Mouse (Mus musculus): ENCODE results near the gene Gm572.

Gene Gm572

GRCm38 (mm10) chr4:148643291-148644156 lies at the start of gene Gm572:
Gm572 (plus strand) TSS chr4:148643317.
- in situ Hi-C loops (cut with MseI, MboI), result no loop called here

- in situ Hi-C loops (cut with MseI, MboI), result no loop called here
Measured at GRCm38 (mm10) chr4:148593996-148594395, 49.1 kb upstream of the Gm572 start.

GRCm38 (mm10) chr4:148595916-148596315 lies 47.2 kb upstream of the Gm572 start:
- in situ Hi-C loops (cut with MseI, MboI), result no loop called here

DNA sequence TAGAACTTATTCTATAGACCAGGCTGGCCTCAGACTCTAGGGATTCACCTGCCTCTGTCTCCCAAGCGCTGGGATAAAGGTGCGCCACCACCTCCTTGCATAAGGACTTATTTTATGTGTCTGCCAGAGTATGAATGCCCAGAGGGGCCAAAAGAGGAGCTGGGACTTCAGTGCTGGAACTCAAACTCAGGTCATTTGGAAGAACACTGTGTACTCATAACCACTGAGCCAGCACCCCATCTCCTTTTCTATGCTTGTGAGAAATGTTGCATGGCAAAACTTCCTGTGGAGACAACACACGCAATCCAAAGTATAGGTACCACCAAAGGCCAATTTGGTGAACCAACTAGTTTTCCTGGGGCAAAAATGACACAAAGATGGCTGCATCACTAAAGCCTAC lies 46.4 kb upstream of the Gm572 start:
- in situ Hi-C loops (cut with MseI, MboI), result no loop called here

DNA sequence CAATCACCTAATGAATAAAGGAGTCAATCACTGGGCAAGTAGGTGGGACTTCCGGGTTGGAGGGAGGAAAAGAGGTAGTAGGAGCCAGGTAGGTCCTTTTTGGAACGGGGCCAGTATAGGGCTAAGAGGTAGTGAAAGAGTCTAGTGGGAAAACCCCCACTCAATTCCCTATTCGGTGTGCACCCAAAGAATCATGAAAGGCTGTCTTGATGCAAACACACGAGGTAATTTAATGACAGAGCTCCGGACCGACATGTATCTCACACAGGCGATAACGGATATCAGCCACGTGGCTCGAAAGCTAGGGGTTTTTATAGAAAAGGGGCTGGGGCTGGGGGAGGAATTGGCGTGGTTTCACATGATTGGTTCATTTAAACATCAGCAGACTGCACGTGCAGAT lies 44.3 kb upstream of the Gm572 start:
- in situ Hi-C loops (cut with MseI, MboI), result no loop called here

DNA sequence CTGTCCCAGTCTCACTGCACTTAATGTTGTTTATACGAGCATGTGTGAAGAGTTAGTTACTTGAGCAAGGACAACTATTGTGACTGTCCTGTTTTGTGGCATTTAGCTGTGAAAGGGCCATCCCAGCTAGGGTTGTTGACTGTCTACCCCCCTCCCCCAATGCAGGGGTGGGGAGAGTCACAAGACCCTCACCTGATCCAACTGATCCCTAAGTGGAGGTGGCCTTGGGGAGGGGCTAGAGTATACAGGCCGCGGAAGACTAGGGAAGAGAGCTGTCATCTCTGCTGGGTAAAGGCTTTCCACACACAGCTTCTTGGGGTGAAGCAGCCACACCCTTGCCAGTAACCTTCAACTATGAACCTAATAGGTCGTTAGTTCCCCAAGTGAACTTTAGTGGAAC lies 42.8 kb upstream of the Gm572 start:
- in situ Hi-C loops (cut with MseI, MboI), result no loop called here

DNA sequence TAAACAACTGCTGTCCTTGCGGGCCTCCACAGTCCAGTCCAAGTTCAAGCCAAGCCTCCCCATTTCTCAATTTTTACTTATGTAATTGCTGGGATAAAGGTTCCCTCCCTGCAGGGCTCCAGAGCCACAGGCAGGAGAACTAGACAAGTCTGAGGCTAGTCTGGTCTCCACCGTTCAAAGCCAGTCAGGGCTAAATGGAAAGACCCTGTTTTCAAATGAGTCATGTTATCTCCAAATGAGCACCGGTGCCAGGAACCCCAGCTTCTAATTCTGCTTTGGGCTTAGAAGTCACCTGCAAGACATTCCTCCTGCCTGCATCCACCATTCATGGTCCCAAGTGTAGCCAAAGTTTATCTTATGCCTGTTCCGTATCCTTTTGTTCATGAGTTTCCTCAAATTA lies 41.2 kb upstream of the Gm572 start:
- in situ Hi-C loops (cut with MseI, MboI), result no loop called here

GRCm38 (mm10) chr4:148602357-148603120 lies 40.6 kb upstream of the Gm572 start, which contains the start of gene Masp2:
Masp2 (plus strand) TSS chr4:148602554.
- in situ Hi-C loops (cut with MseI, MboI), result no loop called here

DNA sequence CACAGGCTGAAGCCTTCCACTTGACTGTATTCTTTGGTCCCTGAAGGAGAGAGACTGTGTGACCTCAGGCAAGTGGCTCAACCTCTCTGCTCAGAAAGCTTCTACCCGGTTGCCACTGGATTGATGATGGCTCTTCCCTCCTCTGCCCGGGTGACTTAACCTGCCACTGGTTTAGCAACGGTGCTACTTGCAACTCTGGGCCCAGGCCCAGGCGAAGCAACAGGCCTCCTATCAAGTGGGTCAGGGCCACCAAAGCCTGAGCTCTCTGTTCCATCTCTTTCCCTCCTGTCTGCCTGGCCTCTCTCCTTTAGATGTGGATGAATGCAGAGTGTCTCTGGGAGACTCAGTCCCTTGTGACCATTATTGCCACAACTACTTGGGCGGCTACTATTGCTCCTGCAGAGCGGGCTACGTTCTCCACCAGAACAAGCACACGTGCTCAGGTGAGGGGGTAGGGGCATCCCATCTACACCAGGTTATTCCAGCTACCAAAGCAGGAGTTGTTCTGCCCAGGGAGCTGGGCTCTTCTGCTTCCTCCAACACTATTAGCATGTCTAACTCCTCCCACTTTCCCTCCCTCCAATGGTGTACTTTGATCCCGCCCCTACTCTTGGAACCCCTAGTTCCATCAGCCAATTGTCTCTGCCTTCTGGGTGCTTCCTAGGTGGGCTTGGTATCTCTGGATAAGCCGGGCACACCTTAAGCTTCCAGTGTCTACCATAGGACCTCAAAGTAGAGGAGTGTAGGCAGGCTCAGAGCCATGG lies 39.6 kb upstream of the Gm572 start:
- in situ Hi-C loops (cut with MseI, MboI), result no loop called here

GRCm38 (mm10) chr4:148604141-148604540 lies 39.0 kb upstream of the Gm572 start:
- in situ Hi-C loops (cut with MseI, MboI), result no loop called here

DNA sequence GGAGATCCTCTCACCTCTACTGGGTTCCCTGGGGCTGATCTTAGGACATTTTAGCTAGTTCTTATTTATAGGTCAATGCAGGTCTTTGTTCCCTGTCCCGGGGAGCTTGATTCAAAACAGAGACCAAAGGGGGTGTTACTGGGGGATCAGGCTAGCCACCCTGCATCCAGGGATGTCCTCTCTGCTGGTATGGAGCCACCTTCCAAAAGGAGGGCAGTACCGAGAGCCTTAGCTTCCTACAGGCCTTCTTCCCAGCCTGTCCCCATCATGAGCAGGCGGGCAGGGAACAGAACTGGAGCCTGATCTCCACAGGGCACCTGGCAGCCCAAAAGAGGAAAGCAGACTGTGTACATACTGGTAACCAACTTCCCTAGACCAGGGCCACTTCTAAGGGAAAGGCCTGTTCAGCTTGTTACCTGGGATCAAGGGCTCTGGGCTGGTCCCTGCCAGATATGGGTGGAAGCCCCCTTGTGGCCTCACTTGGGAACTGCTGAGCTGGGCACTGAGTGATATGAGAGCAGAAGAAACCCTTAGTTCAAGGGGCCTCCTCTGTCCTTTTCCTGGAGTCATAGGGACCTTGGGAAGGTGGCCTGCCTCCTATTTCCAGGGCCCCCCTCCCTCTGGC lies 38.5 kb upstream of the Gm572 start:
- in situ Hi-C loops (cut with MseI, MboI), result no loop called here

- in situ Hi-C loops (cut with MseI, MboI), result no loop called here
Measured at GRCm38 (mm10) chr4:148607758-148608157, 35.4 kb upstream of the Gm572 start.

- in situ Hi-C loops (cut with MseI, MboI), result no loop called here
Measured at GRCm38 (mm10) chr4:148609805-148610204, 33.3 kb upstream of the Gm572 start.

GRCm38 (mm10) chr4:148610631-148611364 lies 32.3 kb upstream of the Gm572 start:
- in situ Hi-C loops (cut with MseI, MboI), result no loop called here

DNA sequence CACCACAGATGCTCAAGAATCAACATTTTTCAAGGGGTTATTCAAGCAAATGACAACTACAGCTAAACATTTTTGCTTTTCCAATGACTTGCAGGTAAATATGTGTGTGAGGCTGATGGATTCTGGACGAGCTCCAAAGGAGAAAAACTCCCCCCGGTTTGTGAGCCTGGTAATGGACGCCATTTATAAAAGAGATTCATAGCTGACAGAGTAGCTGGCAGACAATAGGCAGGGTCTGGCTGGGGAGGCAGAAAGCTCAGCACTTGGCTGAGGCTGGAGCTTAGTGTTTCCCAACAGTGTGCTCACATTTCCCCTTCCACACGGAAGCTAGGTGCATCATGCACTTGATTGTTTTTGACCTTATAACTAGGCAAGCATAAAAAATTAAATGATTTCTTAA lies 30.6 kb upstream of the Gm572 start:
- in situ Hi-C loops (cut with MseI, MboI), result no loop called here

DNA sequence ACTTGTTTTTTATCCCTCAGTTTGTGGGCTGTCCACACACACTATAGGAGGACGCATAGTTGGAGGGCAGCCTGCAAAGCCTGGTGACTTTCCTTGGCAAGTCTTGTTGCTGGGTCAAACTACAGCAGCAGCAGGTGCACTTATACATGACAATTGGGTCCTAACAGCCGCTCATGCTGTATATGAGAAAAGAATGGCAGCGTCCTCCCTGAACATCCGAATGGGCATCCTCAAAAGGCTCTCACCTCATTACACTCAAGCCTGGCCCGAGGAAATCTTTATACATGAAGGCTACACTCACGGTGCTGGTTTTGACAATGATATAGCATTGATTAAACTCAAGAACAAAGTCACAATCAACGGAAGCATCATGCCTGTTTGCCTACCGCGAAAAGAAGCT lies 29.4 kb upstream of the Gm572 start:
- in situ Hi-C loops (cut with MseI, MboI), result no loop called here

DNA sequence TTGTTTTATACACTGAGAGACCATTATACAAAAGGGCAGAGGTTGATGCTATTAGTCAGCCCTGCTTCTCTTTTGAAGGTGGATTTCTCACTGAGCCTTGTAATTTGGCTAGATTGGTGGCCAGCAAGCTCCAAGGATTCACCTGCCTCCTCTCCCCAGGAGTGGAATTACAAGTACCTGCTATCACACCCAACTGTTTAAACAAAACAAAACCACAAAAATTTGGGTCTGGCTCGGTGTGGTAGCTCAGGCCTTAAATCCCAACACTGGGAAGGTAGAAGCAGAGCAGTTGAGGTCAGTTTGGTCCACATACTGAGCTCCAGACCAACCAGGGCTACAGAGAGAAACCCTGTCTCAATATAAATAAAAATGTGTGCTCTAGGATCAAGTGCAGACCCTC lies 23.3 kb upstream of the Gm572 start:
- in situ Hi-C loops (cut with MseI, MboI), result no loop called here

GRCm38 (mm10) chr4:148620718-148621117 lies 22.4 kb upstream of the Gm572 start:
- in situ Hi-C loops (cut with MseI, MboI), result no loop called here

DNA sequence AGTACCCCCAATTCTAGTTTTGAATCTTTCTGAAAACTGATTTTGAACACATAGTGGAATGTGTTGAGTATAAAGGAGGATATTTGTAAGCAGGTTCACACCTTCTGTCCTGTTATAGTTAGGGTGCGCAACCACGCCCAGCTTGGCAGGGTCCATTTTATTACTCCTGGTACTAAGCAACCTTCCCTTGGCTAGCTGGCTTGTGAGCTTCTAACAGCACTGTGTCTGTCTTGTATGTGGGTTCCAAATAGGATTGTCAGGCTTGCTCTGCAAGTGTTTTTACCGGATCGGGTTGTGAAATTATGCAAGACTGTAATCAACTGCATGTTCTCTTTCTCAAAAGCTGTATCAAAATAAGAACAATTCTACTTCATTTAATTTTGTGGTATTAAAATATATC lies 20.6 kb upstream of the Gm572 start:
- in situ Hi-C loops (cut with MseI, MboI), result no loop called here

DNA sequence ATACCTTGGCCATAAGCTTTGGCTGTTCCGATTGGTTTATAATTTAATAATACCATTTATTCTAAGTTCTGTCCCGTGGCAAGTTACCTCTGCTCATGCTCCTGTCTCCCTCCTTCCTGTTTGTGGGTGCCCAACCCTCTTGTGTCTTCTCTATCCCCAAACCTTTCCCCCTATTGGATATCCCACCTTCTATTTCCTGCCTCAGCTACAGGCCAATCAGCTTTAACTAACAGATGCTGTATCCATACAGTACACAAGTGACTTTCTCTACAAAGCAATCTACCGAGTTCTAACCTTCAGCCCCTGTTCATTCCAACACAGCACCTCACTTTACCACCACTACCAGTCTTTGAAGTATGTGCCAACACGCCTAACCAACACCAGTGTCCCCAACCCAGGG lies 19.5 kb upstream of the Gm572 start:
- in situ Hi-C loops (cut with MseI, MboI), result no loop called here

DNA sequence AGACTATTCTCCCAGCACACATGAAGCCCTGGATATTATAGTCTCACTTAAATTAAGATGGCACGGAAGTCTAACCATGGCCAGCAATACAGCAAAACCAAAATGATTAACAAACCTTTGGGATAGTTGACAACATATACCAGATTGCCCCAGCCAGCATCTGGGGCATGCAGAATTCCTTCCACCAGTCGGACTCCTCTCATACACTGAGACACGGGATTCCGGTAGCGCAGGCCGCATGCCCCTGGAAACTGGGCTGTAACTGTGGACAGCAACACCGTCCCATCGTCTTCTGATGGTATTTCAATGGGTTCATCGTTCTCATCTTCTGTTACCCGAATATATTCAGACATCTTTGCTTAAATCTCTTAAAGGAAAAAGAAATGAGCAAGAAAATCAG lies 18.1 kb upstream of the Gm572 start:
- in situ Hi-C loops (cut with MseI, MboI), result no loop called here

All from mouse trophoblast stem cell (cell line).